ENCODE assay signal across 8 mouse cellular contexts in the genomic region with DNA sequence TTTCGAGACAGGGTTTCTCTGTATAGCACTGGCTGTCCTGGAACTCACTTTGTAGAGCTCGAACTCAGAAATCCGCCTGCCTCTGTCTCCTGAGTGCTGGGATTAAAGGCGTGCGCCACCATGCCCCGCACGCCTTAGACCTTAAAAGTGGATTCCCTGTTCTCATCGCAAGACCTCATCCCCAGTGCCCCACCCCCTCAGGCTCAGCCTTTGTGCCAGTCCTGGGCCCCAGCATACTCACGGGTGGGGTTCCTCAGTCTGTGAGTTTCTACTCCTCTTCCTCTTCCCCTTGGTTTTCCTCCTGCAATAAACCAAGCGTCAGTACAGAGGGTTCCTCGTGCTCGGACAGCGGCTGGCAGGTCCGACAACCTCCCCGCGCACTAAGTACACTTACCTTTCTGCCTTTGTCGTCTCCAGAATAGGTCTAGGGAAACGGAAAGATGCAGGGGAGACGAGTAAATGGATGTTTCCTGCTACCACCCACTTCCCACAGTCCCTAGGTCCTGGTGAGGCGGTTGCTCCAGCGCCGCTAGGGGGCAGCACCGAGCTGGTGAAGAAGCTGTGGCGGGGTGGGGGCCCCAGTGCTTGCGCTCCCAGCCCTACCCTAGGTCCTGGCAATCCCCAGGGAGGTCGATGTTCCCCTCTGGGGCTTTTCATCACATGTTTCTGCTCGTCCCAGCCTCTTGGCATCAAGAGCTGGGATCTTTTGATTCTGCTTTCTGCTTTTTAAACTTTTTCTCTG. TPM values are rescaled to one million over a fixed set of nuclear protein-coding genes. Genes with fewer than 3 reads are reported as not detected.
DNase-seq lines count a peak whose midpoint lies in the region; ATAC-seq and TF ChIP-seq lines count a peak whose summit lies in the region.

No protein-coding gene starts in this region.

- no peak overlapping the region for H3K27ac ChIP-seq in bone marrow, adult 2 months (ENCODE audit: control insufficient read depth, insufficient read depth, low read depth, low read length, poor library complexity)
- no peak overlapping the region; the same call in 1 of the 2 replicates for H3K27ac ChIP-seq in embryonic facial prominence, embryonic 15.5 days (replicated peaks)
- no peak overlapping the region for H3K27ac ChIP-seq in heart, embryonic 11.5 days (ENCODE audit: low read depth, low read length)
- H3K27ac ChIP-seq in kidney, embryonic 14.5 days (ENCODE audit: low read depth, low read length), result no peak overlapping the region
- H3K27ac ChIP-seq in limb, embryonic 14.5 days (replicated peaks; ENCODE audit: low read depth, low read length), result no peak overlapping the region
- no peak overlapping the region for H3K27ac ChIP-seq in midbrain, embryonic 16.5 days (ENCODE audit: low read length)

- TF ChIP-seq CTCF in bone marrow, adult 2 months (IDR thresholded peaks at IDR 0.05; ENCODE audit: control insufficient read depth, insufficient read depth, low read length), result peak; percentile 79

- no peaks in the 10 kb centered on the region; the same call in 1 of the 2 replicates for H3K27me3 ChIP-seq in embryonic facial prominence, embryonic 15.5 days
- H3K27me3 ChIP-seq in heart, embryonic 11.5 days (ENCODE audit: control insufficient read depth, insufficient read depth, low read length), result no peaks in the 10 kb centered on the region
- no peaks in the 10 kb centered on the region for H3K27me3 ChIP-seq in kidney, embryonic 14.5 days (ENCODE audit: control insufficient read depth, insufficient read depth, low read length)
- H3K27me3 ChIP-seq in limb, embryonic 14.5 days (ENCODE audit: control insufficient read depth, insufficient read depth, low read length), result no peaks in the 10 kb centered on the region
- no peaks in the 10 kb centered on the region for H3K27me3 ChIP-seq in midbrain, embryonic 16.5 days (ENCODE audit: control insufficient read depth, insufficient read depth, low read depth, low read length)

- no peaks in the 10 kb centered on the region for H3K36me3 ChIP-seq in embryonic facial prominence, embryonic 15.5 days
- no peaks in the 10 kb centered on the region for H3K36me3 ChIP-seq in heart, embryonic 11.5 days (ENCODE audit: control insufficient read depth, insufficient read depth, low read length)
- H3K36me3 ChIP-seq in kidney, embryonic 14.5 days (ENCODE audit: control insufficient read depth, insufficient read depth, low read length), result peaks cover 9% of the 10 kb centered on the region
- H3K36me3 ChIP-seq in limb, embryonic 14.5 days (ENCODE audit: control insufficient read depth, insufficient read depth, low read length), result peaks cover 37% of the 10 kb centered on the region
- no peaks in the 10 kb centered on the region for H3K36me3 ChIP-seq in midbrain, embryonic 16.5 days (ENCODE audit: control insufficient read depth, insufficient read depth, low read length)

- peak overlapping the region; percentile 45 for H3K4me3 ChIP-seq in bone marrow, adult 2 months (replicated peaks; ENCODE audit: control insufficient read depth, low read depth, low read length)
- peak overlapping the region; percentile 21 for H3K4me3 ChIP-seq in embryonic facial prominence, embryonic 15.5 days (replicated peaks)
- no peak overlapping the region for H3K4me3 ChIP-seq in heart, embryonic 11.5 days (ENCODE audit: low read depth, low read length)
- no peak overlapping the region for H3K4me3 ChIP-seq in kidney, embryonic 14.5 days (ENCODE audit: low read length)
- no peak overlapping the region for H3K4me3 ChIP-seq in limb, embryonic 14.5 days (replicated peaks; ENCODE audit: low read length)
- H3K4me3 ChIP-seq in midbrain, embryonic 16.5 days (ENCODE audit: low read depth, low read length), result peak overlapping the region; percentile 34

- H3K4me1 ChIP-seq in bone marrow, adult 2 months (ENCODE audit: control insufficient read depth, insufficient read depth, low read length), result no peaks in the 10 kb centered on the region
- peaks cover 35% of the 10 kb centered on the region for H3K4me1 ChIP-seq in embryonic facial prominence, embryonic 15.5 days
- H3K4me1 ChIP-seq in heart, embryonic 11.5 days (ENCODE audit: control insufficient read depth, insufficient read depth, low read length), result peaks cover 10% of the 10 kb centered on the region; the same call in 1 of the 2 replicates
- H3K4me1 ChIP-seq in kidney, embryonic 14.5 days (ENCODE audit: control insufficient read depth, insufficient read depth, low read length), result no peaks in the 10 kb centered on the region
- H3K4me1 ChIP-seq in limb, embryonic 14.5 days (ENCODE audit: control insufficient read depth, insufficient read depth, low read length), result peaks cover 5% of the 10 kb centered on the region; the same call in 1 of the 2 replicates
- H3K4me1 ChIP-seq in midbrain, embryonic 16.5 days (ENCODE audit: control insufficient read depth, insufficient read depth, low read length), result peaks cover 3% of the 10 kb centered on the region; the same call in 1 of the 2 replicates

- DNase-seq in B cell, adult 2 months, result peak; percentile 90
- peak; percentile 80 for DNase-seq in limb, embryonic 14.5 days (ENCODE audit: low spot score)
- peak; percentile 63 to 79 for DNase-seq in spleen, postnatal 14 days (ENCODE audit: low spot score in 2 of 2)

- WGBS in bone marrow, adult 2 months, result 20% methylated on average over 27 of the region's 27 CpGs
- WGBS in embryonic facial prominence, embryonic 15.5 days, result 27% methylated on average over 27 of the region's 27 CpGs
- WGBS in heart, embryonic 11.5 days (ENCODE audit: insufficient replicate concordance), result 25% methylated on average over 27 of the region's 27 CpGs
- 30% methylated on average over 27 of the region's 27 CpGs for WGBS in kidney, embryonic 14.5 days
- WGBS in limb, embryonic 14.5 days, result 27% methylated on average over 27 of the region's 27 CpGs
- 25% methylated on average over 27 of the region's 27 CpGs for WGBS in midbrain, embryonic 16.5 days

- H3K4me2 ChIP-seq in embryonic facial prominence, embryonic 15.5 days (replicated peaks), result peak overlapping the region; percentile 43
- peak overlapping the region; percentile 48 for H3K4me2 ChIP-seq in heart, embryonic 11.5 days
- peak overlapping the region; percentile 21 for H3K4me2 ChIP-seq in kidney, embryonic 14.5 days (replicated peaks; ENCODE audit: low read depth, low read length)
- H3K4me2 ChIP-seq in limb, embryonic 14.5 days (replicated peaks; ENCODE audit: low read depth, low read length, severe bottlenecking), result peak overlapping the region; percentile 29; the same call in 1 of the 2 replicates
- H3K4me2 ChIP-seq in midbrain, embryonic 16.5 days (ENCODE audit: low read length), result peak overlapping the region; percentile 52

- H3K9me3 ChIP-seq in embryonic facial prominence, embryonic 15.5 days (replicated peaks), result no peaks in the 10 kb centered on the region
- no peaks in the 10 kb centered on the region for H3K9me3 ChIP-seq in heart, embryonic 11.5 days (replicated peaks; ENCODE audit: control insufficient read depth, low read length)
- no peaks in the 10 kb centered on the region for H3K9me3 ChIP-seq in kidney, embryonic 14.5 days (ENCODE audit: control insufficient read depth, low read length)
- H3K9me3 ChIP-seq in limb, embryonic 14.5 days (ENCODE audit: control insufficient read depth, low read length), result no peaks in the 10 kb centered on the region
- no peaks in the 10 kb centered on the region for H3K9me3 ChIP-seq in midbrain, embryonic 16.5 days (replicated peaks; ENCODE audit: control insufficient read depth, low read length, poor library complexity, severe bottlenecking)

- no peak overlapping the region for H3K9ac ChIP-seq in embryonic facial prominence, embryonic 15.5 days
- peak overlapping the region; percentile 24; the same call in 1 of the 2 replicates for H3K9ac ChIP-seq in heart, embryonic 11.5 days (ENCODE audit: low read depth, low read length)
- peak overlapping the region; percentile 5; the same call in 1 of the 2 replicates for H3K9ac ChIP-seq in kidney, embryonic 14.5 days (ENCODE audit: low read depth, low read length)
- no peak overlapping the region for H3K9ac ChIP-seq in limb, embryonic 14.5 days (ENCODE audit: low read depth, low read length, severe bottlenecking)
- peak overlapping the region; percentile 56 for H3K9ac ChIP-seq in midbrain, embryonic 16.5 days (ENCODE audit: low read depth, low read length)

- no peak for TF ChIP-seq POLR2A in bone marrow, adult 2 months (IDR thresholded peaks at IDR 0.05; ENCODE audit: borderline replicate concordance, control insufficient read depth, low read depth, low read length)
- TF ChIP-seq POLR2A in limb, embryonic 14.5 days (IDR thresholded peaks at IDR 0.05; ENCODE audit: borderline replicate concordance, extremely low read depth, insufficient read depth, insufficient read length), result no peak

- ATAC-seq in embryonic facial prominence, embryonic 15.5 days (ENCODE audit: insufficient number of reproducible peaks, low FRiP score, low TSS enrichment, low read depth), result peak; percentile 44; the same call in 1 of the 2 replicates
- ATAC-seq in heart, embryonic 11.5 days (replicated peaks; ENCODE audit: insufficient number of reproducible peaks, low FRiP score, low TSS enrichment), result no peak
- peak; percentile 78; the same call in 1 of the 2 replicates for ATAC-seq in kidney, embryonic 14.5 days (ENCODE audit: low FRiP score, low TSS enrichment)
- ATAC-seq in limb, embryonic 14.5 days (ENCODE audit: low FRiP score, low read depth), result peak; percentile 74
- ATAC-seq in midbrain, embryonic 16.5 days, result peak; percentile 81

RNA-seq across cellular contexts. Expression of a gene that starts 8.3 kb away (rescaled TPM):
- 1.6 TPM in 1 of 2 replicates, not detected in the other for polyA plus RNA-seq in bone marrow, adult 2 months (2011; ENCODE audit: insufficient read depth, insufficient read length, low replicate concordance, missing spikeins)
- polyA plus RNA-seq in embryonic facial prominence, embryonic 15.5 days (2015; fragmentation: Nextera tagmentation; extraction: Ambion mirVana), result 15.3 and 15.9 TPM in 2 replicates
- polyA plus RNA-seq in heart, embryonic 11.5 days (2014; fragmentation: Nextera tagmentation; extraction: Ambion mirVana), result 9.0 and 12.7 TPM in 2 replicates
- polyA plus RNA-seq in kidney, embryonic 14.5 days (2014; fragmentation: Nextera tagmentation; extraction: Ambion mirVana), result 16.3 and 21.9 TPM in 2 replicates
- polyA plus RNA-seq in limb, embryonic 14.5 days (2012; rRNA removed), result 10.0 and 10.3 TPM in 2 replicates
- polyA plus RNA-seq in limb, embryonic 14.5 days (2014; fragmentation: Nextera tagmentation; extraction: Ambion mirVana), result 14.6 and 16.1 TPM in 2 replicates
- 8.0 and 9.0 TPM in 2 replicates for polyA plus RNA-seq in midbrain, embryonic 16.5 days (2015; fragmentation: Nextera tagmentation; extraction: Ambion mirVana)

RNA-seq across cellular contexts. Expression of a gene that starts 18.2 kb away (rescaled TPM):
- 0.63 TPM in 1 of 2 replicates, not detected in the other for polyA plus RNA-seq in bone marrow, adult 2 months (2011; ENCODE audit: insufficient read depth, insufficient read length, low replicate concordance, missing spikeins)
- 0.69 and 1.1 TPM in 2 replicates for polyA plus RNA-seq in embryonic facial prominence, embryonic 15.5 days (2015; fragmentation: Nextera tagmentation; extraction: Ambion mirVana)
- 0.94 and 1.3 TPM in 2 replicates for polyA plus RNA-seq in heart, embryonic 11.5 days (2014; fragmentation: Nextera tagmentation; extraction: Ambion mirVana)
- 0.61 and 1.0 TPM in 2 replicates for polyA plus RNA-seq in kidney, embryonic 14.5 days (2014; fragmentation: Nextera tagmentation; extraction: Ambion mirVana)
- polyA plus RNA-seq in limb, embryonic 14.5 days (2012; rRNA removed), result 0.37 and 0.43 TPM in 2 replicates
- polyA plus RNA-seq in limb, embryonic 14.5 days (2014; fragmentation: Nextera tagmentation; extraction: Ambion mirVana), result 0.39 and 0.50 TPM in 2 replicates
- 39.3 and 43.3 TPM in 2 replicates for polyA plus RNA-seq in midbrain, embryonic 16.5 days (2015; fragmentation: Nextera tagmentation; extraction: Ambion mirVana)

RNA-seq across cellular contexts. Expression of a gene that starts 50.0 kb away (rescaled TPM):
- 17.0 and 32.9 TPM in 2 replicates for polyA plus RNA-seq in bone marrow, adult 2 months (2011; ENCODE audit: insufficient read depth, insufficient read length, low replicate concordance, missing spikeins)
- polyA plus RNA-seq in embryonic facial prominence, embryonic 15.5 days (2015; fragmentation: Nextera tagmentation; extraction: Ambion mirVana), result 91.1 and 94.6 TPM in 2 replicates
- 60.4 and 60.6 TPM in 2 replicates for polyA plus RNA-seq in heart, embryonic 11.5 days (2014; fragmentation: Nextera tagmentation; extraction: Ambion mirVana)
- polyA plus RNA-seq in kidney, embryonic 14.5 days (2014; fragmentation: Nextera tagmentation; extraction: Ambion mirVana), result 95.7 and 105 TPM in 2 replicates
- polyA plus RNA-seq in limb, embryonic 14.5 days (2012; rRNA removed), result 109 and 128 TPM in 2 replicates
- polyA plus RNA-seq in limb, embryonic 14.5 days (2014; fragmentation: Nextera tagmentation; extraction: Ambion mirVana), result 78.2 and 79.6 TPM in 2 replicates
- polyA plus RNA-seq in midbrain, embryonic 16.5 days (2015; fragmentation: Nextera tagmentation; extraction: Ambion mirVana), result 72.5 and 75.2 TPM in 2 replicates

RNA-seq across cellular contexts. Expression of a gene that starts 58.7 kb away (rescaled TPM):
- 87.0 and 102 TPM in 2 replicates for polyA plus RNA-seq in bone marrow, adult 2 months (2011; ENCODE audit: insufficient read depth, insufficient read length, low replicate concordance, missing spikeins)
- 105 and 106 TPM in 2 replicates for polyA plus RNA-seq in embryonic facial prominence, embryonic 15.5 days (2015; fragmentation: Nextera tagmentation; extraction: Ambion mirVana)
- 170 and 200 TPM in 2 replicates for polyA plus RNA-seq in heart, embryonic 11.5 days (2014; fragmentation: Nextera tagmentation; extraction: Ambion mirVana)
- polyA plus RNA-seq in kidney, embryonic 14.5 days (2014; fragmentation: Nextera tagmentation; extraction: Ambion mirVana), result 68.1 and 119 TPM in 2 replicates
- polyA plus RNA-seq in limb, embryonic 14.5 days (2012; rRNA removed), result 155 and 168 TPM in 2 replicates
- polyA plus RNA-seq in limb, embryonic 14.5 days (2014; fragmentation: Nextera tagmentation; extraction: Ambion mirVana), result 95.7 and 99.0 TPM in 2 replicates
- 103 and 104 TPM in 2 replicates for polyA plus RNA-seq in midbrain, embryonic 16.5 days (2015; fragmentation: Nextera tagmentation; extraction: Ambion mirVana)

RNA-seq across cellular contexts. Expression of a gene that starts 58.7 kb away (rescaled TPM):
- 2.2 and 2.9 TPM in 2 replicates for polyA plus RNA-seq in bone marrow, adult 2 months (2011; ENCODE audit: insufficient read depth, insufficient read length, low replicate concordance, missing spikeins)
- 3.1 and 4.0 TPM in 2 replicates for polyA plus RNA-seq in embryonic facial prominence, embryonic 15.5 days (2015; fragmentation: Nextera tagmentation; extraction: Ambion mirVana)
- polyA plus RNA-seq in heart, embryonic 11.5 days (2014; fragmentation: Nextera tagmentation; extraction: Ambion mirVana), result 2.5 and 3.1 TPM in 2 replicates
- 2.9 and 3.3 TPM in 2 replicates for polyA plus RNA-seq in kidney, embryonic 14.5 days (2014; fragmentation: Nextera tagmentation; extraction: Ambion mirVana)
- 2.4 and 2.5 TPM in 2 replicates for polyA plus RNA-seq in limb, embryonic 14.5 days (2012; rRNA removed)
- 3.2 and 3.9 TPM in 2 replicates for polyA plus RNA-seq in limb, embryonic 14.5 days (2014; fragmentation: Nextera tagmentation; extraction: Ambion mirVana)
- polyA plus RNA-seq in midbrain, embryonic 16.5 days (2015; fragmentation: Nextera tagmentation; extraction: Ambion mirVana), result 1.2 and 1.9 TPM in 2 replicates

Comparison
In these comparisons a context has a peak if more than half of its experiments do, and no peak if none do; other contexts are left out.
1. H3K4me3 ChIP-seq: peak in bone marrow, adult 2 months (single experiment), embryonic facial prominence, embryonic 15.5 days (single experiment) and midbrain, embryonic 16.5 days (single experiment); none in heart, embryonic 11.5 days (single experiment), kidney, embryonic 14.5 days (single experiment) and limb, embryonic 14.5 days (single experiment).
2. H3K9ac ChIP-seq: peak in heart, embryonic 11.5 days (single experiment), kidney, embryonic 14.5 days (single experiment) and midbrain, embryonic 16.5 days (single experiment); none in embryonic facial prominence, embryonic 15.5 days (single experiment) and limb, embryonic 14.5 days (single experiment).
3. RNA of a gene that starts 18.2 kb away (polyA plus RNA-seq): 39.3 to 43.3 TPM in midbrain, embryonic 16.5 days; 0.94 to 1.3 TPM in heart, embryonic 11.5 days, 0.69 to 1.1 TPM in embryonic facial prominence, embryonic 15.5 days, 0.61 to 1.0 TPM in kidney, embryonic 14.5 days, 0.37 to 0.50 TPM in limb, embryonic 14.5 days and 0.63 TPM in bone marrow, adult 2 months; every median in the first group is over 10 times any median in the second.
4. Peak in every context shown above with its lines, with median percentiles within 50 percentile points of each other: DNase-seq and H3K4me2 ChIP-seq.